Comparison of ENCODE assay signal across 1 mouse cellular context in the genomic region with DNA sequence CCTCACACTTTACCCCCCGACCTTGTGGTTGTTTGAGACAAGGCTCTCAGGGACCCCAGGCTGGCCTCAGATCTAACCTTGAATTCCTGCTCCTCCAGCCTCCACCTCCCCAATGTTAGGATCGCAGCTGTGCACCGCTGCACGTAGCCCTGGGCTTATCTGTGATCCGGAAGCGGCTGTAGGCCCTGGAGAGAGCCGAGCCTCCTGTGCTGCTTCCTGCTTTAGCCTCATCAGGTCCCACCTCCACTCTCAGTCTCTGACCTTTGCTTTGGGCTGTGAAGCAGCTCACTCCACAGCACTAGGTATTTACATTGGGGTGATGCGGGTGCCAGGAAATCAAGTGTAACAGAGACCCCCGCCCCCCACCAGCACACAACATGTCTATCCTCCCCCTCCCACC.
TF ChIP-seq lines count a peak whose summit lies in the region.

No protein-coding gene starts in this region.

TF ChIP-seq in MEL, 35 proteins besides CTCF, POLR2A, EP300 and RAD21:
- TF ChIP-seq SIN3A (IDR thresholded peaks at IDR 0.05; ENCODE audit: low read length), result peak; percentile 41; the same call in 1 of the 2 replicates
- peak; percentile 84 for TF ChIP-seq ELF1 (IDR thresholded peaks at IDR 0.05; ENCODE audit: low read depth, low read length)
- no peak for TF ChIP-seq MYB (IDR thresholded peaks at IDR 0.05; ENCODE audit: low read depth, low read length)
- TF ChIP-seq JUND (IDR thresholded peaks at IDR 0.05; ENCODE audit: low read depth, low read length), result no peak
- peak; percentile 41; the same call in 1 of the 2 replicates for TF ChIP-seq HCFC1 (IDR thresholded peaks at IDR 0.05; ENCODE audit: low read depth, low read length)
- no peak; the same call in 1 of the 2 replicates for TF ChIP-seq TCF12 (IDR thresholded peaks at IDR 0.05; ENCODE audit: low read depth, low read length)
- TF ChIP-seq ETS1 (IDR thresholded peaks at IDR 0.05; ENCODE audit: low read depth, low read length), result peak; percentile 71; the same call in 1 of the 2 replicates
- no peak for TF ChIP-seq POLR2AphosphoS5 (IDR thresholded peaks at IDR 0.05; ENCODE audit: borderline replicate concordance, low read depth, low read length)
- TF ChIP-seq GATA1 (IDR thresholded peaks at IDR 0.05; ENCODE audit: low read depth, low read length), result 0 out of 2 replicates have a peak, but pooled peaks have one; percentile 7
